Mouse (Mus musculus) layer of hippocampus, postnatal 14 days (tissue): ENCODE measurements around the gene Duoxa2. TPM values are rescaled to one million over a fixed set of nuclear protein-coding genes. Genes with fewer than 3 reads are reported as not detected.

ENCODE experiments used
- DNase-seq, 2 experiments: peaks; one replicate each; pipeline ENCODE4 v3.0.0; 2021 to 2022; ENCODE audit warnings: low spot score in 2 of 2, mixed read lengths in 1 of 2
- total RNA-seq, 2 experiments: library from RNA; stranded (reverse); gene quantifications; 2 replicates each; pipeline ENCODE4 v1.2.3; 2021

The Duoxa2 gene
- total RNA-seq, 2 experiments from 2014 or later: not detected

GRCm38 (mm10) chr2:122351931-122352329 is 53.2 kb downstream of the Duoxa2 start:
- DNase-seq: peak; percentile 68 to 79

Other genes starting within 250 kb of the Duoxa2 start
- gene Spg11, start 180.5 kb upstream of the Duoxa2 start, total RNA-seq: 10 to 100 TPM; 17.3 to 19.7 TPM
- gene B2m, start 151.2 kb upstream of the Duoxa2 start, total RNA-seq: 10 to 100 TPM; 70.8 to 93.3 TPM
- not detected for gene Trim69, start 138.2 kb upstream of the Duoxa2 start, total RNA-seq
- gene Patl2, start 112.7 kb upstream of the Duoxa2 start, total RNA-seq: under 1 TPM in 1 of 2 experiments, not detected in 1; 0.26 TPM
- not detected for gene Terb2, start 112.6 kb upstream of the Duoxa2 start, total RNA-seq
- 10 to 100 TPM; 12.2 to 13.4 TPM for gene Sord, start 64.2 kb upstream of the Duoxa2 start, total RNA-seq
- under 1 TPM in 1 of 2 experiments, not detected in 1; 0.09 TPM for gene Duox2, start 451 bp upstream of the Duoxa2 start, total RNA-seq
- gene Duoxa1, start 14.8 kb downstream of the Duoxa2 start, total RNA-seq: not detected
- not detected for gene Duox1, start 16.8 kb downstream of the Duoxa2 start, total RNA-seq
- 10 to 100 TPM; 57.5 to 65.2 TPM for gene Shf, start 70.3 kb downstream of the Duoxa2 start, total RNA-seq
- gene Slc28a2, start 127.6 kb downstream of the Duoxa2 start, total RNA-seq: not detected
- gene Gm14085, start 186.0 kb downstream of the Duoxa2 start, total RNA-seq: not detected